Mouse (Mus musculus) kidney, adult 2 months (tissue): ENCODE measurements around the gene H2al2a.

Experiments used
- CTCF ChIP-seq: fragments of 200-500 bp; conservative IDR thresholded peaks from 2 replicates; pipeline ENCODE4 v1.5.1; 2011; ENCODE audit warnings: low read depth, mild to moderate bottlenecking, control low read depth, low read length, moderate library complexity, mixed read lengths; ENCODE audit not compliant: insufficient read depth, insufficient read length
- POLR2A ChIP-seq: fragments of 200-500 bp; IDR thresholded peaks from one replicate; pipeline ENCODE4 v1.6.1; 2011; ENCODE audit warnings: low read depth, low read length, control low read depth

- TF ChIP-seq CTCF, result no peak
- no peak for TF ChIP-seq POLR2A
Measured at GRCm38 (mm10) chr2:17989562-17989961, 7.2 kb downstream of the H2al2a start.
